Mouse (Mus musculus) c-Kit-positive CD71-positive TER-119-positive erythroid progenitor cells, embryonic 14.5 days (primary cell): ENCODE results near the gene Add3.
A peak's percentile ranks its signal among the peaks of the same experiment; 100 is the strongest.

Experiments
- DNase-seq: peaks from one replicate; pipeline ENCODE4 v3.0.0-alpha.2; 2013; ENCODE audit warnings: low spot score

Gene Add3

DNA sequence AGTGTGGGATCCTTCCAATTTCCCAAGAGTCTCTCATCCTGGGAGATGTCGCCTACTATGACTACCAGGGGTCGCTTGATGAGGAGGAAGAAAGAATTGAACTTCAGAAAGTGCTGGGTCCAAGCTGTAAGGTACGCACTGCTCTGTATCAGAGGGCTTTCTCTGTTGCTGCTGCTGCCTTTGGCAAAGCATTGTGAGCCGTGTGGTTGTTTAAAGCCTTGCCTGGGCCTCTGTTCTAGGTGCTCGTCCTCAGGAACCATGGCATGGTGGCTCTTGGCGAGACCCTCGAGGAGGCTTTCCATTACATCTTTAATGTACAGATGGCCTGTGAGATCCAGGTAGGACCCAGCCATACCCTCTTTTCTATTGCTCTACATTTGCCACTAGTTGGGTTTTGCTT lies 93.3 kb downstream of the Add3 start:
- DNase-seq: no peak

DNA sequence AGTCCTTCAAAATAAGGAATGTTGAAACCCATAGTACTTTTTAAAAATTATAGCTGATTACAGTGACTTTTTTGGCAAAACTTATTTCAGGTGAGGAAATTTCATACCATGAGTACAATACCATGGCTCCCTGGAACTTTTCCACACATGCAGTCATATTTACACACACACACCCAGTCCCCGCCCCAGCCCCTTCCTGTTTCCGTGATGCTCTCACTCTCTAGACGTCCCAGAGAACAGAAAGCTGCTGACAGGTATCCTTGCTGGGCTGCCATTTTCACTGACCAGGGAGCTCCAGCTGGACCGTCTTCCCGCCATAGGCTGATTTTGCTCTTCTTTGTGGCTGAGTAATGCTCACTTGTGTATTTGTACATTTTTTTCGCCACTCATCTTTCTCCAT lies 101.6 kb downstream of the Add3 start:
- DNase-seq: no peak

DNA sequence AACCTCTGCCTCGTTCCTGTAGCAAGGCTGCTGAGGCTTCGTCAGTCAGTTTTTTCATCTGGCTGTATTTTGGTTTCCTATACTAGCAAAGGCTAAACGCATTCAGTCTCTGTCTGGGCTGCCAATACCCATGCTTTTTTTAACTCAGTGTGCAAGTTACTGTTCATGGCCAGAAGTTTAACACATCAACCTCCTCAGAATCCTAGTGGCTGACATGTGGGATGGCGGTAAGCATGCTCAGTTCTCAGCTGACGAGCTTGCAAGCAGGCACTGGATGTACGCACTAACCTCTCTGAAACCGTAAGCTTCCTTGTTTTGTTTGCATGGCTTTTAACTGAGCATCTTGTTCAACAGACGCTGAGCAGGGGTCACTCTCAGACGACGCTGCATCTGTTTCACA lies 103.7 kb downstream of the Add3 start:
- no peak for DNase-seq

DNA sequence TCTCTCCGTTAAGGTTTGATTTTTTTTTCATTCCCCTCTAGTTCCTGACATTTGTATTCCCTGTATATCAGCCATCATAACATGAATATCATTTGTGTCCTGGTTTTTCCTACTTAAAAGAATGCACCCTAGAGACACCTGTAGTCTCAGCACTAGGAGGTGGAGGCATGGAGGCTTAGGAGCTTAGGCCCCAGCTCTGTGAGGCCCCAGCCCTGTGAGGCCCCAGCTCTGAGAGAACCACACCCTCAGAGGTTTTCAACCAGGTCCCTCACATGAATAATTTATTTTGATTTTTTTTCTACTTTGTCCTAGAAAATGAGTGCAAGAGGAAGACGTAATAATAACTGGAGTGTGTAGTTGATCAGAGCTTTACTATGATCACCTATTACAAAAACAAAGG lies 107.3 kb downstream of the Add3 start:
- DNase-seq: peak; percentile 33

DNA sequence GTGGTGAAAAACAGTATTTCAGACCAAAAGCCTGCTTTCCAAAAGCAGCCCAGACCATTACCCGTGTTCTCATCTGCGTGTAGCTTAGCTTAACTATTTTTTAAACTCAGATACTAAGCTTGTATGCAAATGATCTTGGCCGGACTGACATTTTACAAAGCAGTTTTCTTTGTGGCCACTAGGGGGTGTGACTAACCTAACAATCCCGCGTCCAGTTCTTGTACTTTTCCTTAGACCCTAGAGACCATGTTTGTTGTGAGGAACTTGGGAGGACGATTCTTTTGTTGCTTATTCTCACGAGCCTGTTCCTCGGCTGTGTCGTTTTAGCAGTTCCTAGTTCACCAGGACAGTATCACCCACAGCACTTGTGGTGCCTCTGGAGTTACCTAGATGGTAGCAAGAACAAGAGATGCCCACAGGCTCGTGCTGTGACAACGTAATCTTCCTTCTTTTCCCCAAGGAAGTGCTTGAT lies 107.8 kb downstream of the Add3 start:
- peak; percentile 73 for DNase-seq

DNA sequence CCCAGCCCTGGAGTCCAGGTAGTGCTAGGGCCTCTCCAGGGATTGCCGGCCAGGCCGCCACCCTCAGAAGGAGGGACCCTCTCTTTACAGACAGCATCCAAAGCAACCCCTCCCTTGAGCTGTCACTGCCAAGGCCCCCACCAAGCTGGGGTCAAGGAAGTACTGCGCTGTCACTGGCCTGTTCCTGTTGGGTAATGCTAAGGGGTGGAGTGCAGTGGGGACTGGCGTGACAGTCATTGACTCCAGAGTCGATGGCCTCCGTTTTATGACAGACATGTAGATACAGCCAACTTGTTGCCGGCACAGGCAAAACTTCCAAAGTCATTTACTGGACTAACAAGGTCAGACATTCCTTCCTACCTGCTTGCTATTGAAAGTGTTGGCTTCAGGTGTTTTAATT lies 110.8 kb downstream of the Add3 start:
- no peak for DNase-seq

DNA sequence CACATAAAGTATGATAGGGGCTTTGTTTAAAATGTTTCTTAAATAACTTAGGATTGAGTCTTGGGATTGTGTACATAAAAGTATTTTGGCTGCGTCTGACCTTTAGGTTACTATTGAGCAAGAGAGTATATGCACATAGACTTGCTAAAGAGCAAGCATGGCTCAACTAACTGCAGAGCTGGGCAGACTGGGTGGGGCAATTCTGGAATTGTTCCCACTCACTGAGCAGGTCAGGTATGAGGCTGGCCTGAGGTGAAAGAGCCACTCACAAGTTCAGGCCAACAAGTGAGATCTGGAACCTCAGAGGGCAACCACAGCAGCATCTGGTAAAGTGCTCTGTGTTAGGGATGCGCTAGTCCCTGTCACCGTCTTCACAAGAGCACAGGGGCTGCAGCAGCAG lies 111.4 kb downstream of the Add3 start:
- DNase-seq: no peak

DNA sequence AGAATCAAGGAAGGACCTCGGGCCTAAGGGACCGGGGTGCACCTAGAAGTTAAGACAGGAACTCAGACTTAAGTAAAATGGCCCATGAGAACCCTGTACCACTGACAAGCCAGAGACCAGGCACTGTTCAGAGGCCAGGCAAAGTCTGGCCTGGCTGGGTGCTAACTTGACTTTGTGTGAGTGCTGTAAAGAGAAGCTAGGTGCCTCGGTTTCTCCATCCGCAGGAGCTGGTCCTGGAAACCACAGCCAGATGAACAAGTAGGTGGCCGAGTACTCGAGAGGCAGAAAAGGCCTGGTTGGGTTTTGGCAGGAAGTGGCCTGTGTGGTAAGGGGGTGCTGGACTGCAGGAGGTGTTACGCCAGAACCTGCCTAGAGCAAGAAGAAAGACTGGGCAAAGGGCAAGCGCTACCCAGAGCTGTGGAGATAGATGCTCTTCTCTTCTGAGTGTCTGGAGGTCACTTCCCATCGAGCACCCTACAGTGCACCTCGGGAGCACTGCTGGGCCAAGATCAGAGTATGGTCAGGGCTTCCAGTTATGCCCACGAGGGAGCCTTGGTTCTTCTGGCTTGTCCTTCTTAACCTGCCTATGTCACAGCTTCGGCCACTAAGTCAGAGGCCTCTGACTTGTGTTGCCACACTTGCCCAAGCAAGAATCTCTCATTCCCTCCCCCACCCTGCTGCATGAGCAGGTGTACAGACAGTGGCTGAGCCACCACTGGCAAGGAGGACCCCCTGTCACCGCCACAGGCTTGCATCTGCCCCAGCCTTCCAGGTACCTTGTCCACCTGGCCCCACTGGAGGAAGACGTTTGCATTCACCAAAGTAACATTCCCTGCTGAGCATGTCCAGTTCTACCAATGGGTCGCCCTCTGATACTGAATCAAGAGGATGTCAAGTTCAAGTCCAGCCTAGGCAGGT lies 112.1 kb downstream of the Add3 start:
- DNase-seq: no peak

DNA sequence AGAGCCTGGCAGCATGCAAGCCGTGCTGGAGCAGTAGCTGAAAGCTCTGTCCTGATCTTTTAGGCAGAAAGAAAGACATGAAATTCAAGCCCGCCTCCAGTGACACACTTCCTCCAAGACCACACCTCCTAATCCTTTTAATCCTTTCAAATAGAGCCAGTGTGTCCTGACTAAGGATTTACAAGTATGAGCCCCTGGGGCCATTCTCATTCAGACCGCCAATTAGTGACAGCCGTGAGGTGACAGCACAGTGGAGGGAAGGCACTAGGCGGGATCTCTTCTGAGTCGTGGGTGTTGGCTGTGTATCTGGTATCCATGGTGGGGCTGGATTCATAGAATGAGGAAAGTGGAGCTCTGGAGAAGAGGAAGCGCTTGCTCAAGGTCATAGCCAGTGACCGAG lies 116.1 kb downstream of the Add3 start:
- DNase-seq: no peak

DNA sequence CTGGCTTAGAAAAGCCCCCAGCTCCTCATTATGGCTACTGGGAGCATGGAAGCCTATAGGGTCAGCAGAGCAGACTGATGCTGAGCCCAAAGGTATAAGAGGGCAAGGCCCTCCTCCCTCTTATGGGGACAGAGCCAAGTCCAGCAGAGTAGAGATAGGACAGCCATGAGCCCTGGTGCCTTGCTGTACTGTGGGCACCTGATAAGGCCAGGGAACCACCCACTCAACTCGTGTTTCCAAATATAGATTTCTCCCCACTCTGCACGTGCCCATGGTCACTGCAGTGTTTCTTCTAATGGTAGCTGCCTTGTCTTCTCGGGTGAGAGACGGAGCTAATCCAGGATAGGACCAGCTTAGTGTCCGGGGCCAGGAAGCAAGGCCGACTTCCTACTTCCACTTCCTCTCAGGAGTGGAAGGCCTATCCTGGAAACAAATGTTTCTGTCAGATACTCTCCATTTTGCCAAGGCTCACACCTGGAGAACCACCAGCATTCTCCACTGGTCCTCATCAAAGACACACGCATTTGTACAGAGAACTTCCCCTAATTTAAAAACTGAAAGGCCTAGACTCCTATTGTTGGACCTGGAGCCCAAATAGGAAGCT lies 116.8 kb downstream of the Add3 start:
- peak; percentile 83 for DNase-seq

DNA sequence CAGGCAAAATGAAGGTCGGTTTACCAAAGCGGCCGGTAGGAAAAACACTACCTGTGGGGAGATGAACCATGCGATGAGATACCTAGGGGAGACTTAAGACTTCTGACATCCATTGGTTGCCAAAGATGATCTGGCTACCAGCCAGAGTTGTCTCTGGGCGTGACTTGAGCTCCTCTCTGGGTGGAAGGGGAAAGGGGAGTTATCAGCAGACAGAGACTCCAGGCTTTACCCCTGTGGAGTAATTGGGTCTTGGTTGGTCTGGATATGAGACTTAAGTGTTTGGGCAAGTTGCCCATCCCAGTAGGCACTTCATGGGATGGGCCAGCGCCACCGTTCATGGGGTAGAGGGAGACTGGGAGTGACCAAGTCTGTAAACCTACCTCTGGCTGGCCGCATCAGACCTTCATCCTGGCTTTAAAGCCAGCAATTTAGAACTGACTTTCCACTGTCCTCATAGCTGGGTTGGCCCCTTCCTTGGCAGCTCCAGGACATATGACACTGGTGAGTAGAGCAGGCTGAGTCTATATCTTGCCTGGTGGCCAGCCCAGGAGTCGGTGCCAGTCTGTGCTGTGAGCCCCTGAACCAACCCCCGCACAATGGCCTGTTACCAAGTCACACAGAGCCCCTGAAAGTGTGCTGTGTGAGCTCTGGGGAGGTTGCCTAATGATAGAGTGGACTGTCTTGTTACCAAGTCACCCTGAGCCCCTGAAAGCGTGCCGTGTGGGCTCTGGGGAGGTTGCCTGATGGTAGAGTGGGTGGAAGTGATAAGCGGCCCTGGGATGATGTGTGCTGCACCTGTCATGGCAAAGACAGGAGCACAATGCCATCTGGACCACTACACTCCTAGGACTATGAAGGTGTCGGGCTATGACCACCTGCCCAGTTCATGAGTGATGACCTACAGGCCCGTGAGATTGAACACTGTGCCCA lies 117.7 kb downstream of the Add3 start:
- DNase-seq: peak; percentile 88

DNA sequence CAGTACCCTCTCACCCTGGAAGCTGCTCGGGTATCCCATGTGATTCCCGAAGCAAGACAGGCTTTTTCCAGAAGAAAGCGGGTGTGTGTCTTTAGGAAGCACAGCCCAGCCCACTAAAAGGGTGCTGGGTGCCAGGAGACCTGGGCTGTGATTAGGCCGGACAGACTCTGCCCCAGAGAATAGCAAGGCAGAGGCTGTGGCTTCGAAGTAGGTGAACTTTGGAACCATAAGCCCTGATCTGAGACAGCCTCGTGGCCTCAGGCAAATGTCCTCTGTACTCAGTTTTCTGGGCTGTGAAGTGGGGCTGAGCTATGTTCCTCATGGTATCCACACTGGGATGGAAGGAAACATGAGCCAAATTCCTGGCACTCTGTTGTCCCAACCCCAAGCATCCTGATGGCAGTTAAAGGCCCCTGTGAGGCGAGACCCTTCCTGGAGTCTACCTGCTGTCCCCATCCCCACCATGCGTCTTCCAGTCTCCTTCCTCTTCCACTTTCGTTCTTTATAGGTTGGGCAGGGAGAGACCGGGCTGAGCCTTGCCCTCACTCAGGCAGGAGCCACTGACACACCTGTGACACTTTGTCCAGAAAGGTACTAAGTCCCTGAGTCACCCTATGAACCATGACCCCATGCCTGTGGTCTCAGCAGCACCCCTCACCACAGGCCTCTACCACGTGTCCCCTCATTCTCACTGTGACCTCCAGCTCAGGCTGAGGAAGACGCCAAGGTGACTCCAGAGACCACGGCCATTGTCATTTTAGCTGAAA lies 118.7 kb downstream of the Add3 start:
- DNase-seq: no peak

DNA sequence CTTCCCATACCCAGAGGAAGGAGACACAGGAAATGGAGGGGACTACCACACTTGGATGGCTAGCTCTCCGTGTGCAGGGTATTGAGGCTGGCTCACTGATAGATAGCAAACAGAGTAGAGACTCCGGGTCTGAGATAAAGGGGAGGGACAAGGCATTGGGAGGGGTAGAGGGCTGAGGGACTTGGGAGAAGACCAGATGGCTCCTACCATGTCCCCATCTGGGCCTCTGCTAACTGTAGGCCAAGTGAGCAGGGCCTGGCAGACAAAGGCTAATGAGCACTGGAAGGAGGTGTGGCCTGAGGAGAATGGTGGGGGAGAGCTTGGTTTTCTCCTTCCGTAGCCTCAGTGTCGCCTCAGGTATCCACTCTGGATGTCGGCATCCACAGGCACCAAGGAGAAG lies 119.3 kb downstream of the Add3 start:
- peak; percentile 40 for DNase-seq

DNA sequence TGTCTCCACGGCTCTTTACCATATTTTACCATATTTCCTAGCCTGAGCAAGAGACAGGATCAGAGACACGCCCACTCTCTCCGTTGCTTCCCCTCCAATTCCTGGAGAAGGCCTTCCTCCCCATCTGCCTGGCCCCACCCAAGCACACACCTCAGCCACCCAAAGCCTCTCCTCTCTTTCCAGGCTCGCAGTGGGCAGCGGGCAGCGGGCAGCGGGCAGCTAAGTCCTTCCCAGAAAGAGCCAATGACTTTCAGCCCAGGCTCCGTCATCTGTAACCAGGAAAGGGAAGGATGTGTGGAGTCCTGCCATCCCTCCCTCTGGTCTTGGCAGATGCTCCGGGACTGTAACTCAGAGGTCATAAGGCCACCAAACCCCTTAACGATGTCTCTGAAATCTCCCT lies 120.0 kb downstream of the Add3 start:
- no peak for DNase-seq

DNA sequence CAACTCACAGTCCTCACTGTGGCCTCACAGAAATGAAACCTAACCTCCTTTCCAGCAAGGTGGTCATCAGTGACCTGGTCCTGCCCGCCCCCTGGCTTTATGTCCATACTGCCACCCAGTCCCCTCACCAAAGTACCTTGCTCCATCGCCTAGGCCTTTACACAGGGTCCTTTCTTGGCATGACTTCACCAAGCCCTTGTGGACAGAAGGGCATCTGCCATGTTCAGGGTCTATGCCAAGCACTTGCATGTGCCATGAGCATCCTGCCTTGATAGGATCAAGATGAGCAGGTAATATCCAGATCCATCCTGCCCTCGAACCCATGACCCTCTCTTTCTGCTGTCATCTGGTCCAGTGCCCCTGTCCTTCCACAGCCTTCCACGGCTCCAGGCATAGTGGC lies 120.6 kb downstream of the Add3 start:
- DNase-seq: no peak

DNA sequence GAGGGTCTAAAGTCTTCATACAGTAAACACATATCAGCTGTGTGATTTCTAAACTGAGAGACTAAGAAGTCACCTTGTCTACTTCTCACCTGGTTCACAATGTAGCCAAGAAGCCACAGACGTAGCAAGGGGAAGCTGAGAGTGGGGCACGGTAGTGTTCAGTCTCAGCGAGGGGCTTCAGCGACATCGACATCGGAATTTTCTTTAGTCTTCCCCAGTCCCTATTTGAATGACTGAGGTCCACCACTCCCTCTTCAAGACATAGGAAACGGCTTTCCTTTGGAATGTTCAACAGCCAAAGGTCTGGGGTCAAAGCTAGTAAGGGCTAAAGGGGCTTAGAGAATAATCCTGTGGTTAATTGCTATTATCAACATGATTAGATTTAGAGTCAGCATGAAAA lies 121.8 kb downstream of the Add3 start:
- no peak for DNase-seq

DNA sequence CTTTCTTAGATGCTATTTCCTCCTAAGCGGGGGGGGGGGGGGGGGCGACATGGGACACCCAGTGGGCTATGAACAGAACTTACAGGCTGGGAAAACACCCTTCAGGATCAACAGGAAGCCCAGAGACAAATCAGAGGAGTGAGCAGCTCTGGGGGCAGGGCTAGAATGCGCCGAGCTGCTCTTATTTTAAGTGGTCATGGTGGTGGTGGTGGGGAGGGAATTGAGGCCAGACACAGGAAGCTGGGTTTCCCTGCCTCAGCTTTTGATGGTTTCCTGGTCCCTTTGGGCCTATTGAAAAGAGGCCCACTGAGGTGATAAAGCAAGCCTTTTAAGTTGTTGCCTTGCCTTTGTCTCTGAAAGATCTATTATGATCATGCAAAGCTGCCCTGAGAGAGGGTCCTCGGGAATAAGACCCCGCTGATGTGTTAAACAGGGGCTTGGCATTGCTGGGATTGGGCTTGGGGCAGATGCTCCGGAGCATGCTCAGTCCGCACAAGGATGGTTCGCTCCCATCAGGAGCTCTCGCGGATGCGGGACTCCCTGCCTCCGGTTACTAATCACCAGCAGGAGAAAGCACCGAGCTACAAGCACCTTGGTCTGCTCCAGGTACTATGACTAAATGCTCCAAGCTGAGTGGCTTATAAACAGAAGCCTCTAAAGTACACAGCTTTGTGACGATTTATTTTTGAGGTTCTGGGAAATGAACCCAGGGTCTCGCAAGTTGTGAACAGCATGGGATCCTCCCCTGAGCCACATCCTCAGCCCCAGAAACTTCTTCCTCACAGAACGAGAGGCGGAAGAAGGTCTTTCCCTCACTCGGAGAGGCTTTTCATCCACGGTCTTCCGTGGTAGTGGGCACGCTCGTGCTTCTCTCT lies 123.9 kb downstream of the Add3 start:
- no peak for DNase-seq

DNA sequence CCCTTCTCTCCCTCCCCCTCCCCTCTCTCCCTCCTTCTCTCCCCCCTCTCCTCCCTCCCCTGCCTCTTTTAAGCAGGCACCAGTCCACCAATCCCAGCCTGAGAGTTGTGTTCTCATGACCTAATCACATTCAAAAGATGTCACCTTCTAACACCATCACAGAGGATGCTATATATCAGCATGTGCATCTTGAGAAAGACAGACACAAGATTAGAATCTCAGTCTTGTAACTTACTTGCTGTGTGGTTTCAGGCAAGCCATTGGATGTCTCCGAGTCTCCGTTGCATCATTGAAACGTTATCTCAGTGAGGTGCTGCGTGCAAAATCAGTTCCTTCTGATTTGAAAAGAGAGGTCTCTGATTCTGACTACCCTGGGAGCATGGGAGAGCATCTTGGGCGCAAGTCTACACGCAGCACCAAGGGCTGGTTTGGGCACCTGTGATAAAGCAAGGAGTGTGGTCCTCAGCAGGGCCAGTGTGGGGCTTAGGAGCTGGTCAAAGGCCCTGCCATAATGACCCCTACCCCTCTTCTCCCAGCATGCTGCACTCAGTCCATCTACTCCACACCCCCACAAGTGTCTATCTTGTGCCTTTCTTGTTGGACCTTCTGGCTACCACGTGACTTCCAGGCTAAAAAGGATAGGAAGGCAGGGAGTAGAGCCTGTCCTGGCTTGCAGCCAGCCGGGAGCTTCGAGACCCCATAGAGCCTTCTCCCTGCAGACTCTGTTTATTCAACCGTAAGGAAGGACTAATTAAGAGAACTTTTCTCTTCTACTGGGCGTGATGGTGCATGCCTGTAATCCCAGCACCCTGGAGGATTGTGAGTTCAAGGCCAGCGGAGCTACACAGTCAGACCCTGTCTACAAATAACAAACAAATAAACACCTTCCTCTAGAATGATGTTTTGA lies 124.8 kb downstream of the Add3 start:
- DNase-seq: no peak

DNA sequence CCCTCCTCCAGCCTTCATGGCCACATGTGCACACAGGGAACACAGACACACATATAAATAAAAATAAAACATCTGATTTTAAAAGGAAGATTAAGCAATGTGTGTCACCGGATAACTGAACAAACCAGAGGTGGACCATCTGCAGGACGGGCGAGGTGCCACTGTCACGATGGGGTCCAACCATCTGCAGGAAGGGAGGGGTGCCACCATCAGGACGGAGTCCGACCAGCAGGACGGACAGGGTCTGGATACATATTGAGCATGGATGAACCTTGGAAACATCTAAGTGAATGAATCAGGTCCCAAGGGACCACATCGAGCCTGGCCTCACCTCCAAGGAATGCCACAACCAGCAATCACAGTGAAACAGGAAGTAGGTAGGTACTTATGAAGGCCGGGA lies 127.1 kb downstream of the Add3 start:
- no peak for DNase-seq
